Mouse (Mus musculus): ENCODE data around the gene Kdm2a.

GRCm38 (mm10) chr19:4300852-4301734 is 97.0 kb downstream of the Kdm2a start:
- no peak for TF ChIP-seq HCFC1 (IDR thresholded peaks at IDR 0.05; ENCODE audit: borderline replicate concordance, insufficient read depth, low read length)
- TF ChIP-seq CHD2 (IDR thresholded peaks at IDR 0.05; ENCODE audit: low read depth, low read length) = no peak
